Mouse (Mus musculus) skeletal muscle tissue, adult 2 months (tissue): Measurements from ENCODE around the gene Tex264.
"Not testable (repeated sequence)": the region's sequence is repeated elsewhere in the genome, so short reads cannot be mapped to it uniquely, and the experiment has no call there.

Experiments used
- DNase-seq: peaks from one replicate; pipeline ENCODE4 v3.0.0-alpha.2; 2012; ENCODE audit warnings: low read depth, low spot score

The Tex264 gene

DNA sequence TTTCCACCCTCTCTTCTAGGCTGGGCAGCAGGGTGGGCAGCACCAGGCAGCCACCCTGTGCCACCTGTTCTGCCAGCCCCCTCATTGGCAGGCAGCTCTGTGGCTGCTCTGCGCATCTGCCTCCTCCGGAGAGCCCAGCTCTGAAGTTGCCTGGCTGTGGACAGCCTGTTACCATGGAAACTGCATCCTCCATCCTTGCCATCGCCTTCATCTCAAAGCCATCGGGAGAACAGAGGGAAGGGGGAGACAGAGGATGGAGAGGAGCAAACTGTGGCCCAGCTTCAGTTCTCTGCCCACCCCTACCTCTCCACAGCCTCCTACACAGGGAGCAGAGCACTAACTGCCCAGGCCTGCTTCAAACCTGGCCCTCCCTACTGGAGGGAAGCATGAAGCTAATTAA, 21.3 kb downstream of the Tex264 start:
- no peak for DNase-seq

DNA sequence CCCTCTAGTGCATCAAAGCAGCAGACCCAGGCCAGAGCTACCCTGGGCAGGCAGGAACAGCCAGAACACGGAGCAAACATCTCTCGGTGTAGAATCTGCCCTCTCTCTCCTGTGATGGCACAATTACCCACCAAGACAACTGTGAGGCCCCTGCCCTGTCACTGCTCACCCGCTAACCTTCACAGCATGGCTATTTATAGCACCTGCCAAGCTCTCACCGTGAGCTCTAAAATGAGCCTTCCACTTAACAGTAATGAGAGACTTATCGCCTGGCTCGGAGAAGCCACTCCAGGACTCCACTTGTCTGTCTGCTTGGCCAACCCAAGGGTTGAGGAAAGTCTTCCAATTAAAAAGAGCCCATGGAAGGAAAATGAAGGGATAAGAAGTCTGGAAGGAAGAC, 22.5 kb downstream of the Tex264 start:
- no peak for DNase-seq

DNA sequence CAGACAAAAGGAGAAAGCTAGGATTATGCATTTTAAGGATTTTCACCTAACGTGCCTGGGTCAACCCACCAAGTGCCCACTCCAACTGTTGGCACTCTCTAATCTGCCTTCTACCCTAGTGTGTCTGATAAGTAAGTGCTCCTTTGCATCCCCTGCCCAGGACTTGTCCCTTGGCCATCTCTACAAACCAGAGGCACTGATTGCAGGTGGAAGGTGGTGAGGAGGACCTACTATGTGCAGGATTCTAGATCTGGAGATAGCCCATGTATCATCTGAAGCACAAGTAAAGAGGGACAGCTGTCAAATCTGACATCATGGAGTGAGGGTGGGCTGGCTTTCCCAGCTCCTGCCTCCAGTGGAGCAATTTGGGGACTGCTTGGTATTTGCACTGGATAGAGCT, 25.8 kb downstream of the Tex264 start:
- no peak for DNase-seq

DNA sequence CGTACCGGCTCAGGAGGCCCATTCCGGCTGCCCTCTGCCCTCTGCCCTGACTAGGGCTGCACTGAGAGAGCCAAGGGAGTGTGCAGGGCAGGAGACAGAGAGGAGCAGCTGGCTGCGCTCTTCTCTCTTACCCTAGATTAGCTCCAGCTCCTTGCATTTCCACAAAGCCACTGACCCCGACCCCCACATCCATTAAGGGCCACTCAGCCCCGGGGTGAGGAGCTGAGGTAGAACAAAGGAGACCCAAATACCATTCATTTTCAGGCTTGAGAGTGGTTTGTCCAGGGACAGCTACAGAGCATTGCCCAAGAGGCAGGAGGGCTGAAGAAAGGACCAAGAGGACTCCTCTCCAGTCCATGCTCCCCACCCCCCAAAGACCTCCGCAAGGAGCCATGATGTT, 26.3 kb downstream of the Tex264 start:
- DNase-seq, result no peak

DNA sequence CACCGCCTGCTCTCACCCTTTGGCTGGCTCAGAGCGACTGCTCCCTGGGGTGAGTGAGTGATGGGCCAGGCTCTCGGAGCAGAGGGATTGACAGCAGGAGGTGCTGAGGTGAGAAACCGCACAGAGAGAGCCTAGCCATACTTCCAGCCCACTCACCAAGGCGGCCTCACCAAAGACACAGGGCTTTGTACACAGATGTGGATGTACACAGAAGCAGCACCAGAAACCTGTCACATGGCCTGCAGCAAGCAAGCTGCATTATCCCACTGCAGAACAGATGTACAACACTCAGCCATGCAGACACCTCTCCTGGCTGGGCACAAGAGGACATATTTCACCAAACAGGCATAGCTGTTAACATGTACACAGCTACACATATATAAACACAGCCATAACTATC, 28.1 kb downstream of the Tex264 start:
- DNase-seq, result no peak

DNA sequence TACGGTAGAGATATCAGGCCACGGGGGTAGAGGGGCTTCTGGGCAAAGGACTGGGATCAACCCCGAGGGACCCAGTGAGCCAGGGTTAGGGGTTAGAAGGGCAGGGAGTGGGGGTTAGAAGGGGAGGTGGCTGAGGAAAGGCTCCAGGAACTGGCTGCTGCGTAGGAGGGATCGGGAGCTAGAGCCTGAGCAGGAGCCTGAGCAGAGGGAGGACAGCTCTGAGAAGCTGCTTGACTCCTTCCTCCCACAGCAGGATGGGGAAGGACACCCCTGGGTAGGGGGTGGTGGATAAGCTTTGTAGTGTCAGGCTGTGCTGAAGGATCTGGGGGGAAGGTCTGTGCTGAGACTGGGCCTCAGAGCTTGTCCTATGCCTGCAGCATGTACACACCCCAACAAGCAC, 28.9 kb downstream of the Tex264 start:
- no peak for DNase-seq

DNA sequence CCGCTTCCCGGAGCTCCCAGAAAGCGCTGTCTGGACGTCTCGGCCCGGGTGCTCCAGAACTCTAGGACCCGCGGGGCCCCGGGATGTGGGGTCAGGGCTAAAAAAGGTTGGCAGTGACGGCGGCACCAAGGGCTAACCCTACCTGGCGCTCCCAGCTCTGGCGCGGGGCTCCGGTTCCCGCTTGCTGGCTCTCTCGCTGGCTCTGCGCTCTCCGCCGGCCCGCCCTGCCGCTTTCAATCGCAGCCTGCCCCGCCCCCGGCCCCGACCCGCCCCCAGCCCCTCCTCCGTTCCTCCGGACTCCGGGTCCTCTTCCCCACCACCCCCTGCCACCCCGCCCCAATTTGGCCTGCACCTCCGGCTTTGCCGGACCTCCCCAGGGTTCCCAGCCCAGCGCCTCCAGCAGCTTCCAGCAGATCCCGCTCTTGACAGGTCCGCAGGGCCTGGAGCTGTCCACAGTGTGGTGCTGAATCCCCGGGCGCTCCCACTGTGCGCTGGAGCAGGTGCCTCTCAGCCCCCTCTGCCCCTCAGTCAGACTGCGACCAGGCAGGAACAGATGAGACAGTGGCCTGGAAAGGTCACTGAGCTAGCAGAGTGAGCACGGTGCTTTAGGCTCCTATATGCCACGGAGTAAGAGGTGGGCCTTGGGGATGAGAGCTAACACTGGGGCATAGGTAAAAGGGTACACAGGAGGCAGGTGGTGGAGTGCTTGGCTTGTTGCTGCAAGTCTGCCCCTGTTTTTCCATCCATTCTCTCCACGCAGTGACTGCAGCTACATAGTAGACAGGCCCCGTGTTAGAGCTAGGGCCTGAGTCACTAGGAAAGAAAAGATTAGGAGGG, 29.6 kb downstream of the Tex264 start, which contains the start of gene Grm2:
Gene Grm2, minus strand, starts transcription at position 199 of the 837 bp plus-strand sequence.
- DNase-seq, result no peak

DNA sequence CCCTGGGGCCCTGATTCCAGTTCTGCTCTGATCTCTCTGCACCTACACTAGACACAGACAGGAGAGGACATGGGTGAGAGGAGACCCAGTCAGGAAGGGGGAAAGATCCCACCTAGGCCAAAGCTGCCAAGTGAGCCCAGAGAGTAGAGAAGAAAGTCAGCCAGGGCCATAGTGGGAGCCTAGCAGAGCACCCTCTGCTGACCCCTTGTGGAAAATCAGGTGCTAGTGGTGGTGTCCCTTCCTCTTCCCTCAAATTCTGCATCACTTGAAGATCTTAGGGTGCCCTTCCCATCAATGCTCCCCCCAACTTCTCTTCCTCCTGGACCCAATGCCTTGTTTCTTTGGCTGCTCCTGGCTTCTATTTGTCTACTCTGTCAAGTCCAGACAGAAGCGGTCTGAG, 33.0 kb downstream of the Tex264 start:
- no peak for DNase-seq

DNA sequence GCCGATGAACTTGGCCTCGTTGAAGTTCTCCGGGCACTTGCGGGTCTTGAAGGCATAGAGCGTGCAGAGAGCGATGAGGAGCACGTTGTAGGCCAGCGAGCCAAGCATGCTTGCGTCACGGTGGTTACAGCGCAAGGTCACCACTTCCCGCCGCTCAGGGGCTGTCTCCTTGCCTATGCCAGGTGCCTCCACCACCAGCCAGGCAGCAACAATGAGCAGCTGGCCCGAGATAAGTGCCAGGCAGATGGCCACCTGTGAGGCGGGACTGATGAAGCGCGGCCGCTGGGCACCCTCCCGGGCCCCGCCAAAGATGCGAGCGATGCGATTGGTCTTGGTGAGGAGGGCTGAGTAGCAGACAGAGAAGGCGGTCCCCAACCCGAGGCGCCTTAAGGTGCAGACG, 38.5 kb downstream of the Tex264 start:
- no peak for DNase-seq

DNA sequence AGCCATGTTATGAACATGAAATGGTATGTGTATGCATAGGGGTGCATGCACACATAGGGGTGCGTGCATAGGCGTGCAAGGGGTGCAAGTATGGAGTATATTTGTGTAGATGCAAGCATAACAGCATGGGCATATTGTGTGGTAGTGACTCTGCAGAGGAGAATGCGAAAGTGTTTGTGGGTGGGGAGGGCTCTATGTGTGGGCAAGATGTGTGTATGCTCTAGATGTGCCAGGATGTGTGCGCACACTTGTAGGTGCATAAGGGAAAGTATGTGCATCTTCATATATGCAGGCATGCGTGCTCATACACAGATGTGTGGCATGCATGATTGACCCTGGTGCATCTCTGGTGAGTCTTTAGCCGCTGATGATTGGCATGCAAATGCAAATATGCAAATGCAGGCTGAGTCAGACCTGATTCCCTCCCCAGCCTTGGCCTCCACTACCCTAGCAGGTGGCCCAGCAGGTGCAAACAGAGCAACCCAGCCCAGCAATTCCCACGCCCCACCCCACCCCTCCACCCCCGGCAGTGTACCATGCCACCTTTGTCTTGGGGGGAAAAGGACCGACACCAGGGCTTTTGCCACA, 39.9 kb downstream of the Tex264 start:
- no peak for DNase-seq

DNA sequence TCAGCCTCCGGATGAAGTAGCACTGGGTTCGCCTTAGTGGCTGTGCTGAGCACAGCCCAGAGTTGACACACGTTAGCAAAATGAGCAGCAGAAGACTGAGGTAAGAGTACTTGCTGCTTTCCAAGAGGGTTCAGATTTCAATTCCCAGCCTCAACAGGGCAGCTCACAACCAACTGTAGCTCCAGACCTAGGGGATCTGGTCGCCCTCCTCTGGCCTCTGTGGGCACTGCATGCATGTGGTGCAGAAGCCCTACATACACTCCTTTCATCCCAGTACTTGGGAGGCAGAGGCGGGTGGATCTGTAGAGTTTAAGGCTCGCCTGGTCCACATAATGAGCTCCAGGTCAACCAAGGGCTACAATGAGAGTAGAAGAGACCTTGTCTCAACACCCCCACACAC, 41.9 kb downstream of the Tex264 start:
- no peak for DNase-seq

DNA sequence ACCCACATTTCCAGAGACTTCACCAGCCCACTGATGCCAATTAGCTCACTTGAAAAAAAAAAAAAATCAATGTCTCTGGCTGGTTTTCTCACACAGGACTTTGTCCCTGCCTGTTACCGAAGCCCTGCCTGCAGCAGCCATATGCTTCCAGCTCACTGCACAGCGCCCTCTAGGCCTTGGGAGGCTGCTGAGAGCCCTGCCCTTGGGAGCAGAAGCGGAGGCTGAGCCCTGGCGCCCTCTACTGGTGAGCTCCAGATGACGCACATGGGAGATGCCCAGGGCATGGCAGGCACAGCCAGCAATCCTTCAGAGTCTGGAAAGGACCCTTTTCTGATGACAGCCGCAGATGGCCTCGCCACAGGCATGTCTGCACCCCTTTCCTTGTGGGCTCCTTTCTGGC, 42.6 kb downstream of the Tex264 start:
- DNase-seq, result no peak

DNA sequence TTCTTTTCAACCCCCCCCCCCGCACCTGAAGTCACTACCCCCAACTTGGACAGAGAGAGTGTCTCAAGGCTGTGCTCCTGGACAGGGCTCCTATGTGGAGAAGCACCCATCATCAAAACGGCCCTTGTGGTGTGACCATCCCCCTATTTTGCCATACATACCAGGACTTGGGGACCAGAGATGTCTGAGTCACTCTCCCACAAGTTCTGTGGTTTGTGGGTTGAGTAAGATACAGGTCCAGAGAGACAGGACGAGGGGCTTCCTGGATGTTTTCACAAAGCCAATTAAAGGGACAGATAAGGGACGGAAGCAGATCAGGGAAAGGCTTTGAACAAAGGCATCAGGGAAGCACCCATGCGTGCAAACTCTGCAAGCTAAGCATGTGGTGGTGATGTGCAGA, 44.4 kb downstream of the Tex264 start:
- no peak for DNase-seq

DNA sequence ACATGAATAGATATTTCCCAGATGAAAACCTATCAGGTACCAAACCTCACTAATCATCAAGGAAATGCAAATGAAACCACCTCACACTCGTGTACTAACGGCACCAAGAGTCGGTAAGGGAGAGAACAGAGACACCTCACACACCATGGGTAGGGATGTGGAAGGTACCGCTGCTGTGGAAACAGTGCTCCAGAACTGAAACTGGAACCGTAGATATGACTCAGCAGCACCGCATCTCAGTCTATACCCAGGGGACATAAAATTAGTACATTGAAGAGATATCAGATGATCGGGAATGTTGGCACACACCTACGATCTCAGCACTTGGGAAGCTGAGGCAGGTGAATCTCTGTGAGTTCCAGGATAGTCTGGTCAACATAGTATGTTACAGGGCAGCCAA, 47.6 kb downstream of the Tex264 start:
- DNase-seq, result no peak

DNA sequence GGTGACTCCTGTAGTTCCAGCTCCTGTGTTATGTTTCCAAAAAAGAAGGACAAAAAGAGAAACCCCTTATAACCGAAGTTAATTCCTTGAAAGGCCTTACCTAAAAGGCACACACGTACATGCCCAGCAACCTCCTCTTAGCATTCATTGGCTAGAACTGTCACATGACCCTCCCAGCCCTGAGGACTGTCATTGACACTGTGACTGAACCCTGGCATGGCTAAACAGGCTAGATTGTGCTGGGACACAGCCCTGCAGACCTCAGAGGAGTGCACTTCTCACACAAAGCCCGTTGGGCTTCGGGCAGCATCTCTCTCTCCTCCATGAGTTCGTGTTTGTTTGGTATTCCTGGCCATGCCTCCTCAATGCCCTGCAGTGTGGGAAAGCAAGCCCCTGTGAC, 53.5 kb downstream of the Tex264 start:
- DNase-seq, result no peak

DNA sequence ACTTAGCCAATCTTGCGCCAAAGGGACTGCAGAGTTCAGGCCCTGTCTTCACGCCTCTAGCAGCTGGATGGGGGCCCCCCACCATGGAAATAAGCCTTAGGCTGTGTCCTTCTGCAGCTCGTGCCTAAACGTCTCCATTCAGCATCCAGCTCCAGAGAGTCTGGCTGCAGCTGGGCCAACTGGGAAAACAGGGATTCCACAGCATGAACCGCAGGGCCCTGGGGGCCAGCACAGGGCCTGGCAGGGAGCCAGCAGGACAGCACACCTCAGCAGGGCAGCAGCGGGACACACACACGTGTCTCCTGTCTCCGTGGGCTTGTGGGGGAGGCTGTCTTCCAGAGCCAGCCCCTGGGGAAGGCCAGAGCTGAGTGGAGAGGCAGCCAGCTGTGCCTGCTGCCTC, 57.9 kb downstream of the Tex264 start:
- DNase-seq, result not testable (repeated sequence)

DNA sequence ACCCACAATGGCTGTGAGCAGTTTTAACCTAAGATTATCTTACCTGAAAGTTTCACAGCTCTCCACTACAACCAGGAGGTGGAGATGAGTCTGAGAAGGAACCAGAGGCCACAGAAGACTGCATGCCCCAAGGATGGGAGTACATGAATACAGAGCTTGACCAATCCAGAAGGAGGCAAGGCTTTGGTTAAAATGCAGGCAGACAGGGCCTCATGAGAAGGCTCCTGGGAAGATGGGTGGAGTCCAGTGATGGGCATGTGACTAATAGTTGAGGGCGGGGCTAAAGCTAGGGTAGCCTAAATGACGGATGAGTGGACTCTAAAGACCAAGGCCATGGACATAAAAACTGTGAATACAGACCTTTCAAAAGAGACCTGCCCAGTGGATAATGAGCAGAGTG, 59.4 kb downstream of the Tex264 start, which contains the start of gene Iqcf6:
Gene Iqcf6, plus strand, starts transcription at position 301 of the 400 bp plus-strand sequence.
- no peak for DNase-seq

DNA sequence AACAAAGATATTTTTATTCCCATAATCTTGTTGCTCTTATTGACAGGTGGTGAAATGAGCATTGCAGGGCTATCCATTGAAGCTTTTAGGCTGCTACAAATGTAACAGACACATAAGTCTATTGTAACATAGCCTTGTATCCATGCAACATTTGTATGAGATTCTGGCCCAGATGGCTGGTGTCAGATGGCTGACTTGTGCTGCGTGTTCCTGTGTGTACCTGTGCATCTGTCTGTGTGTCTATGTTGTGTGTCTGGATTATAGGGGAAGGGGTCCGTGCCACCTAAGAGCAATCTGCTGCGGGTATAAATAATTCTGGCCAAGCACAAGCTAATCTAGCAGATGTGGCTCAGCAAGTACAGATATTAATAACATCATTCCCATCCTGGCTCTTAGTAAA, 68.2 kb downstream of the Tex264 start:
- DNase-seq, result no peak

DNA sequence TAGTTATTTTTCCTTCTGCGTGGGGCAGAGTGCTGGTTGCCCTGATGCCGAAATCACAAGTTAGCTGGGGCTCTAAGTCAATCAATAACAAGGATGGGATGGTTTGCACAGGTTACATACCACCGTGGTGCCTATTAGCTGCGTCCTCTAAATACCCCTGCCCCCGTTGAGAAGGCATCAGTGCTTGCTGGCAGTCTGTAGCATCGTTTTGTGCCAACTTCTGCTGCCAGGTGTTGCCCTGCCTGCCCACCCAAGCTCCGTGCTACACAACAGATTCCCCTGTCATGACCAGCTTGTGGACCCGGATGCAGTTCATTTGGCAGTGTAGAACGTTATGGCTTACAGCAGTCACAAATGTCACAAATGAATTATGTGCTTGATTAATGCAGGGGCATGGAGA, 69.4 kb downstream of the Tex264 start:
- DNase-seq, result no peak

DNA sequence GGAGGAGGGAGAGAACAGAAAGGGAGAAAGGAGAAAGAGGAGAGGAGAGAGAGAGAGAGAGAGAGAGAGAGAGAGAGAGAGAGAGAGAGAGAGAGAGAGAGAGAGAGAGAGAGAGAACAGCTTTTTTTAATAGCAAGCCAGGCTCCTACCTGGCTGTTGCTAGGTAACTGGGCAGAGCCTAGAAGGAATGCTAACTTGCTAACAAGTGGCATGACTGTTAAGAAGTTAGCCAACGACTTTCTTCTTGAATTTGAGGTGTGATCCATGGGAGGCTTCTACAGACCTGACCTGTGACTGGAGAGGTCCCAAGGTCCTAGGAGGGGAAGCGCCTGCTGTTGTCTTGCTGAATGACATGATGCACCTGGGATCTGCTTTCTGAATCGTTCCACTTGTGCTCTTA, 71.1 kb downstream of the Tex264 start:
- no peak for DNase-seq

DNA sequence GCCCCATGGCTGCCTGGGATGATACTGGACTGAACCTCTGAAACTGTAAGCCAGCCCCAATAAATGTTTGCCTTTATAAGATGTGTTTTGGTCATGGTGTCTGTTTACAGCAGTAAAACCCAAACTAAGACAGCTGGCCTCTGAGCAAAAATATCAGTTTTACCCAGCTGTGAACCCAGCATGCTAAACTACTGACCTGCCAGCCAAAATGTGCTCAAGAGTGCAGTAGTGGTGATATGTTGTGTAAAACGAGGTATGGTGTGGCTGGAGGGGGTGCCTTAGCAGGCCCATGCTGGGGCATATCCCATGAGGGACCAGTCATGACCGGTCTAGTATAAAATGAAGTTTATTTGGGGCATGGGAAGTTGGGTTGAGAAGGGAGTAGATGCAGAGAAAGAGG, 71.8 kb downstream of the Tex264 start:
- no peak for DNase-seq

DNA sequence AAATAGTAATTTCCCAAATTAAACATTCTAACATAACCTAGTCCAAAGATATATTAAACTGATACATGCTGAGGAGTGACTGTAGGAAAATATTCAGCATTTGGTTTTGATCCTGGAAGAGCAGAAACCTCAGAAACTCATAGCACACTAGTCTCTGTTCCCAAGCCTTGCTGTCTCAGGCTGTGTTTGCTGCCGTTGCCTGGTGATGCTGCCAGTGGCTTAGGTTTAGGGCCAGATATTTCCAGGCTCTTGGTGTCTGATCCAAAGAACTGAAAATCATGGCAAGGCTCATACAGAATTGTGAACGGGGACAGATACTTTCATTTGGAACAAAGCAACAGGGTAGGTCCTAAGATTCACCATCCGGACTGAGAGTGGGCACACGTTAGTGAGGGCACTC, 75.0 kb downstream of the Tex264 start:
- no peak for DNase-seq
